Mouse (Mus musculus) CD4-positive helper T cell, adult 2 months (primary cell): ENCODE results near the gene Cmss1.
A peak's percentile ranks its signal among the peaks of the same experiment; 100 is the strongest.

Source experiments
- DNase-seq: peaks from one replicate; pipeline ENCODE4 v3.0.0-alpha.2; 2012; ENCODE audit warnings: low read depth, missing footprints, low spot score

Gene Cmss1

GRCm38 (mm10) chr16:57606444-57607227 lies at the start of gene Cmss1:
Gene Cmss1 (minus strand): TSS chr16:57606864.
- DNase-seq: peak; percentile 92

- no peak for DNase-seq
Observed at GRCm38 (mm10) chr16:57649888-57650287, 43.2 kb upstream of the Cmss1 start.

- no peak for DNase-seq
Observed at GRCm38 (mm10) chr16:57641346-57641885, 34.8 kb upstream of the Cmss1 start.

GRCm38 (mm10) chr16:57634766-57635165 lies 28.1 kb upstream of the Cmss1 start:
- no peak for DNase-seq

- peak; percentile 51 for DNase-seq
Observed at GRCm38 (mm10) chr16:57634191-57634590, 27.5 kb upstream of the Cmss1 start.

- peak; percentile 60 for DNase-seq
Observed at GRCm38 (mm10) chr16:57611768-57612167, 5.1 kb upstream of the Cmss1 start.

GRCm38 (mm10) chr16:57601031-57601430 lies 5.6 kb downstream of the Cmss1 start:
- no peak for DNase-seq

GRCm38 (mm10) chr16:57597295-57597957 lies 9.2 kb downstream of the Cmss1 start:
- DNase-seq: no peak

GRCm38 (mm10) chr16:57593422-57594157 lies 13.1 kb downstream of the Cmss1 start:
- DNase-seq: peak; percentile 61

- DNase-seq: peak; percentile 44
Observed at GRCm38 (mm10) chr16:57585201-57585600, 21.5 kb downstream of the Cmss1 start.

- DNase-seq: no peak
Observed at GRCm38 (mm10) chr16:57582008-57582407, 24.7 kb downstream of the Cmss1 start.

- no peak for DNase-seq
Observed at GRCm38 (mm10) chr16:57580041-57580440, 26.6 kb downstream of the Cmss1 start.

GRCm38 (mm10) chr16:57577519-57577918 lies 29.1 kb downstream of the Cmss1 start:
- peak; percentile 29 for DNase-seq

GRCm38 (mm10) chr16:57575764-57576388 lies 30.8 kb downstream of the Cmss1 start:
- no peak for DNase-seq

- DNase-seq: no peak
Observed at GRCm38 (mm10) chr16:57573831-57574230, 32.8 kb downstream of the Cmss1 start.

- DNase-seq: no peak
Observed at GRCm38 (mm10) chr16:57570789-57571311, 35.8 kb downstream of the Cmss1 start.

- DNase-seq: no peak
Observed at GRCm38 (mm10) chr16:57568648-57569404, 37.8 kb downstream of the Cmss1 start.

GRCm38 (mm10) chr16:57566215-57566614 lies 40.4 kb downstream of the Cmss1 start:
- no peak for DNase-seq

- no peak for DNase-seq
Observed at GRCm38 (mm10) chr16:57564807-57565206, 41.9 kb downstream of the Cmss1 start.

GRCm38 (mm10) chr16:57563453-57563852 lies 43.2 kb downstream of the Cmss1 start:
- no peak for DNase-seq

- DNase-seq: no peak
Observed at GRCm38 (mm10) chr16:57560185-57560584, 46.5 kb downstream of the Cmss1 start.
